Mouse (Mus musculus) embryonic facial prominence, embryonic 15.5 days (tissue): ENCODE measurements around the gene Alpl. TPM values are rescaled to one million over a fixed set of nuclear protein-coding genes. Genes with fewer than 3 reads are reported as not detected.

ENCODE experiments used
- ATAC-seq: fragments of 200-750 bp; cut with Nextera tagmentation; 2 replicates; pipeline ENCODE4 v1.8.0; 2017; ENCODE audit warnings: low read depth, moderate TSS enrichment; ENCODE audit not compliant: insufficient number of reproducible peaks, low FRiP score, low TSS enrichment
- H3K27ac ChIP-seq: fragments of 300-500 bp; sonication (generic); replicated peaks from 2 replicates; pipeline ENCODE4 v1.5.1; 2015; ENCODE audit warnings: mild to moderate bottlenecking, inconsistent platforms
- H3K27me3 ChIP-seq: fragments of 300-500 bp; sonication (generic); 2 replicates; pipeline ENCODE4 v1.6.1; 2015; ENCODE audit warnings: inconsistent platforms
- H3K36me3 ChIP-seq: fragments of 300-500 bp; sonication (generic); 2 replicates; pipeline ENCODE4 v1.6.1; 2015; ENCODE audit warnings: mild to moderate bottlenecking, inconsistent platforms
- H3K4me1 ChIP-seq: fragments of 300-500 bp; sonication (generic); 2 replicates; pipeline ENCODE4 v1.6.1; 2015; ENCODE audit warnings: inconsistent platforms
- H3K4me2 ChIP-seq: fragments of 300-500 bp; sonication (generic); replicated peaks from 2 replicates; pipeline ENCODE4 v1.6.1; 2015; ENCODE audit warnings: mild to moderate bottlenecking, inconsistent platforms
- H3K4me3 ChIP-seq: fragments of 300-500 bp; sonication (generic); replicated peaks from 2 replicates; pipeline ENCODE4 v1.5.1; 2015; ENCODE audit warnings: mild to moderate bottlenecking, inconsistent platforms
- H3K9ac ChIP-seq: fragments of 300-500 bp; sonication (generic); 2 replicates; pipeline ENCODE4 v1.6.1; 2015; ENCODE audit warnings: inconsistent platforms
- H3K9me3 ChIP-seq: fragments of 300-500 bp; sonication (generic); replicated peaks from 2 replicates; pipeline ENCODE4 v1.6.1; 2016; ENCODE audit warnings: inconsistent platforms
- WGBS: fragments of 180-500 bp; shearing (Covaris S2); methylation state at CpG from one replicate; pipeline ENCODE4 v1.1.7; 2015; 5-methylcytosine and 5-hydroxymethylcytosine counted together
- polyA plus RNA-seq: library from polyadenylated mRNA; unstranded; fragments of >200 nt; fragmentation: Nextera tagmentation; extraction: Ambion mirVana; gene quantifications from 2 replicates; pipeline ENCODE4 v1.2.1, GENCODE M21; 2015

Alpl gene
- polyA plus RNA-seq, 1 experiment from 2014 or later: 160 TPM

DNA sequence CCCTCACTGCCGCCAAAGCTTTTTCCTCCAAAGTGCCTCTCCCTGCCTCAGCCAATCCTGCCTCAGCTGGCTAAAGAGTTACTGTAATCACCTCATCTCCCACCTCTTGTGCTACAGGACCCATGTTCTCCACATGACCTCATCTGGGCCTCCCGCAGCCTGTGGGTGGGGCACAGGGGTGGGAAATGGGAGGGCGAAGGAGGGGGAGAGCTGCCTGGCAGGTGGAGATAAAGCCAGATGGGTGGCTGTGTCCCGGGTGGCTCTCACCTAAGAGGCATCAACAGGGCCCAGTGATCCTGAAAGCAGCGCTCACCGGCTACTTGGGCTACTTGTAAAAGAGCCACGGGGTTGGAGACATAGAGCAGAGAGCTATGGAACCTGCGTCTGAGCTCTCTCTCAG, 44.9 kb downstream of the Alpl start:
- H3K27ac ChIP-seq: peak overlapping the region; percentile 72
- no peak overlapping the region for H3K9ac ChIP-seq
- no peaks in the 10 kb centered on the region for H3K27me3 ChIP-seq
- 0 out of 2 replicates have a peak overlapping the region, but pooled peaks have one; percentile 6 for H3K4me2 ChIP-seq
- no peaks in the 10 kb centered on the region for H3K9me3 ChIP-seq
- 54% methylated on average over 8 of the region's 8 CpGs for WGBS
- no peaks in the 10 kb centered on the region for H3K36me3 ChIP-seq
- H3K4me3 ChIP-seq: no peak overlapping the region
- peaks cover 39% of the 10 kb centered on the region for H3K4me1 ChIP-seq
- ATAC-seq: no peak

- H3K9me3 ChIP-seq: no peaks in the 10 kb centered on the region
- H3K27ac ChIP-seq: no peak overlapping the region
- H3K36me3 ChIP-seq: no peaks in the 10 kb centered on the region
- 74% methylated on average over 9 of the region's 9 CpGs for WGBS
- H3K4me1 ChIP-seq: peaks cover 39% of the 10 kb centered on the region
- H3K4me2 ChIP-seq: no peak overlapping the region
- no peak for ATAC-seq
- H3K9ac ChIP-seq: no peak overlapping the region
- no peak overlapping the region for H3K4me3 ChIP-seq
- H3K27me3 ChIP-seq: no peaks in the 10 kb centered on the region
These were observed 46.1 kb downstream of the Alpl start for GRCm38 (mm10) chr4:137750121-137750520.

DNA sequence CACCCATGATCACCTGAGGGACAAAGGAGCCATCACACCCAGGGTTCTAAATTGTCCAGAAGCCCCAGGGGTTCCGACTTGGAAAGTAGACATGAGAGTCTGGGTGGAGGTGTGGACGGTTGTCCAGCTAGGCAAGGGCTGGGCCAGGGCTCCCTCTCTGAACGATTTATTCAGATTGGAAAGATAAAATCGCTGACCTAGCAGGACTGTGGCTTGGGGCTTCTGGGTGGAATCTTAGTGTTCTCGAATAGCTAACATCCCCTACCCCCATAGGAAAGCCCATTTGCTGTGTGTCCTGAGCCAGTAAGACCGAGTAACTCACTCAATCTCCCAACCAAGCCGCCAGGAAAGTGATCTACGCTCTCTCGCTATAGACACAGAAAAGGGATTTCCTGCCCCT, 46.5 kb downstream of the Alpl start:
- peaks cover 39% of the 10 kb centered on the region for H3K4me1 ChIP-seq
- 64% methylated on average over 9 of the region's 9 CpGs for WGBS
- ATAC-seq: no peak
- H3K27me3 ChIP-seq: no peaks in the 10 kb centered on the region
- no peak overlapping the region for H3K9ac ChIP-seq
- no peaks in the 10 kb centered on the region for H3K36me3 ChIP-seq
- H3K9me3 ChIP-seq: no peaks in the 10 kb centered on the region
- no peak overlapping the region for H3K27ac ChIP-seq
- no peak overlapping the region for H3K4me3 ChIP-seq
- no peak overlapping the region for H3K4me2 ChIP-seq

DNA sequence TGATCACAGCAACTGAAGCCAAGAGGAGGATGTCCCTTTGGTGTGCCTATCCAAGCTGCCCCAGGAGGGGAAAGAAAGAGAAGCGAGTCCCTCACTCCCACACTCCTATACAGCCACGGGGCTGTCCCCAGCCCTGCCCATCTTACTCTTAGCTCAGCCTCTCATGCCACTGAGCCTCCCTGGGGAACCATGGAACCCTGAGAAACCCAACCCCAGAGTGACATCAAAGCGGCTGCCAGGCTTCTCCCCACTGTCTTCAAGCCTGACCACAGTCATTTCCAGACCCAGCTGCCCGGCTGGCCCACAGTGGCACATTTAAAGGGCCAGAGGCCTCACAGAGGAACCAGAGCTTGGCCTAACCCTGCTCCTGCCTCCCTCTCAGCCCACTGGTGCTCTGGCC, 47.5 kb downstream of the Alpl start:
- Histone ChIP-seq H3K4me2 (no peak overlapping the region), H3K27ac (peak overlapping the region; percentile 44; the same call in 1 of the 2 replicates), H3K9me3 (no peaks in the 10 kb centered on the region), H3K27me3 (no peaks in the 10 kb centered on the region), H3K9ac (no peak overlapping the region), H3K4me1 (peaks cover 43% of the 10 kb centered on the region), H3K4me3 (no peak overlapping the region), H3K36me3 (no peaks in the 10 kb centered on the region)
- 37% methylated on average over 4 of the region's 4 CpGs for WGBS
- ATAC-seq: peak; percentile 39; the same call in 1 of the 2 replicates

GRCm38 (mm10) chr4:137747590-137747989, 48.6 kb downstream of the Alpl start:
- no peaks in the 10 kb centered on the region for H3K9me3 ChIP-seq
- no peak overlapping the region for H3K27ac ChIP-seq
- peaks cover 38% of the 10 kb centered on the region for H3K4me1 ChIP-seq
- 72% methylated on average over 5 of the region's 5 CpGs for WGBS
- no peak overlapping the region for H3K4me3 ChIP-seq
- no peak for ATAC-seq
- H3K4me2 ChIP-seq: no peak overlapping the region
- H3K36me3 ChIP-seq: no peaks in the 10 kb centered on the region
- H3K27me3 ChIP-seq: no peaks in the 10 kb centered on the region
- no peak overlapping the region for H3K9ac ChIP-seq

DNA sequence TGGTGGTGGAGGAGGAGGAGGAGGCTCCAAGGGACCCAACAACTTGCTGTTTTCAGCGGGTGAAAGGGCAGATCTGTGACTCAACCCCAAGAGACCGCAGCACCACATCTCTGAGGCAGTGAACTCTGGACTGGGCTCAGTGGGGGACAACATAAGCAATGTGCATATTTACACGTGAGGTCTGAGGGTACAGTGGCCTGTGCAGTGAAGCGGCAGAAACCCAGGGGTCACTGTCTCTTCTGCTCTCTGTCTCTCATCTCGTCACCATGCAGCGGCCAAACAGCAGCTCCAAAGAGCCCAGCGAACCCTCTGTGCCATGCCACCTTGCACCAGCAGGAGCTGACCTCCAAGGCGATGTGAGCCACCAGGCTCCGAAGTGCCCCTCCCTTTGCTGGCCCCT, 49.1 kb downstream of the Alpl start:
- Histone ChIP-seq H3K4me3 (no peak overlapping the region), H3K9ac (no peak overlapping the region), H3K27ac (no peak overlapping the region), H3K9me3 (no peaks in the 10 kb centered on the region), H3K4me2 (no peak overlapping the region), H3K4me1 (peaks cover 33% of the 10 kb centered on the region), H3K36me3 (no peaks in the 10 kb centered on the region), H3K27me3 (no peaks in the 10 kb centered on the region)
- ATAC-seq: no peak
- 86% methylated on average over 9 of the region's 9 CpGs for WGBS

GRCm38 (mm10) chr4:137744433-137744918, 51.7 kb downstream of the Alpl start:
- Histone ChIP-seq H3K36me3 (no peaks in the 10 kb centered on the region), H3K4me3 (no peak overlapping the region), H3K4me2 (no peak overlapping the region), H3K9ac (no peak overlapping the region), H3K9me3 (no peaks in the 10 kb centered on the region), H3K27me3 (no peaks in the 10 kb centered on the region), H3K4me1 (peaks cover 8% of the 10 kb centered on the region; the same call in 1 of the 2 replicates), H3K27ac (no peak overlapping the region)
- 61% methylated on average over 13 of the region's 13 CpGs for WGBS
- peak; percentile 63; the same call in 1 of the 2 replicates for ATAC-seq

- H3K4me1 ChIP-seq: peaks cover 6% of the 10 kb centered on the region; the same call in 1 of the 2 replicates
- no peak for ATAC-seq
- H3K4me2 ChIP-seq: no peak overlapping the region
- H3K4me3 ChIP-seq: no peak overlapping the region
- H3K9ac ChIP-seq: no peak overlapping the region
- H3K9me3 ChIP-seq: no peaks in the 10 kb centered on the region
- H3K27me3 ChIP-seq: no peaks in the 10 kb centered on the region
- no peak overlapping the region for H3K27ac ChIP-seq
- 63% methylated on average over 7 of the region's 7 CpGs for WGBS
- H3K36me3 ChIP-seq: no peaks in the 10 kb centered on the region
These were observed 52.4 kb downstream of the Alpl start for GRCm38 (mm10) chr4:137743791-137744190.

- no peak for ATAC-seq
- Histone ChIP-seq H3K4me3 (no peak overlapping the region), H3K36me3 (no peaks in the 10 kb centered on the region), H3K9me3 (no peaks in the 10 kb centered on the region), H3K4me1 (peaks cover 18% of the 10 kb centered on the region), H3K4me2 (no peak overlapping the region), H3K27me3 (no peaks in the 10 kb centered on the region), H3K27ac (no peak overlapping the region), H3K9ac (no peak overlapping the region)
- 83% methylated on average over 7 of the region's 7 CpGs for WGBS
These were observed 55.8 kb downstream of the Alpl start for GRCm38 (mm10) chr4:137740350-137740749.

- WGBS: 49% methylated on average over 9 of the region's 9 CpGs
- H3K4me2 ChIP-seq: no peak overlapping the region; the same call in 1 of the 2 replicates
These were observed 56.8 kb downstream of the Alpl start for GRCm38 (mm10) chr4:137739151-137739923.

DNA sequence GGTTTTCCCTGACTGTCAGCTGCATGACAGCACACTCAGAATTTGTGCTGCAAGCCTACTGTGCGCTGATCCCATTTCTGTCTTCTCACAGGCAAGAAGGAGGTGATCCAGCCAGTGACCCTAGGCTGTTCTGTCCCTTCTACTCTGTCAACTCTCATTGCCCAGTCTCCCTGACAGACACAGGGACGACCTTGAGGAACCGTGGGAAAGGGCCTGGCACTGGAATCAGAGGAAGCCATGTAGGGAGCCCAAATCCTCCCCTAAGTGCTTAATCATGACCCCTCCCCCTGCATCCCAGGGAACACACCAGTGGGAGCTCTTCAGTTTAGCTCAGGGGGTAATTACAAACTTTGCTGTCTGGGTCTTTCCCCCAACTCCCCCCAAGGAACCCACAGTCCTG, 58.4 kb downstream of the Alpl start:
- no peaks in the 10 kb centered on the region for H3K36me3 ChIP-seq
- no peak overlapping the region for H3K27ac ChIP-seq
- no peak overlapping the region for H3K9ac ChIP-seq
- 49% methylated on average over 3 of the region's 3 CpGs for WGBS
- peaks cover 16% of the 10 kb centered on the region for H3K4me1 ChIP-seq
- H3K4me2 ChIP-seq: no peak overlapping the region
- H3K4me3 ChIP-seq: no peak overlapping the region
- no peak for ATAC-seq
- H3K9me3 ChIP-seq: no peaks in the 10 kb centered on the region
- no peaks in the 10 kb centered on the region for H3K27me3 ChIP-seq

More at GRCm38 (mm10) chr4:137739151-137739923, 56.8 kb downstream of the Alpl start:
- H3K9ac ChIP-seq: no peak overlapping the region
- H3K27ac ChIP-seq: no peak overlapping the region
- no peaks in the 10 kb centered on the region for H3K9me3 ChIP-seq
- H3K4me3 ChIP-seq: no peak overlapping the region
- ATAC-seq: no peak
- H3K36me3 ChIP-seq: no peaks in the 10 kb centered on the region
- H3K27me3 ChIP-seq: no peaks in the 10 kb centered on the region
- H3K4me1 ChIP-seq: peaks cover 14% of the 10 kb centered on the region
